Mouse (Mus musculus): Measurements from ENCODE around the gene AK157302. TPM values are rescaled to one million over a fixed set of nuclear protein-coding genes. Genes with fewer than 3 reads are reported as not detected.

AK157302 gene
- polyA plus RNA-seq, 1 experiment: 0.07 TPM

DNA sequence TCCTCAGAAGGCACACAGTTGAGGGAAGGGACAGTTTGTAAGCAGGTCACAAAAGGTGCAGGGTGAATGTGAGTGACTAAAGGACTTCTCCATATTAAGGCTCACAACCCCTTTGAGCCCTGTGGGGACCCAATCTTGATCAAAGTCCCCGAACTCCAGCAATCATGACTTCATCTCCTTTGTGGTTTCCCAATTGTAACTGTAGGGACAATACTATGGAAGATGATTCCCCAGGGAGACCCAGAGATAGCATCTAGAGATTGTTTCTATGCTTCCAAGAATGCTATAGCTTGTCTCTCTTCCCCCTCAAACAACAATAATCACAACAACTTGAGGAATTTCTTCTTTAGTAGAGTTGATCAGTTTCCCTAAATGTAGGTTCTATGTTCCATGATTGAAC lies 47.7 kb downstream of the AK157302 start, which contains the start of gene Olfr1366:
Gene Olfr1366, minus strand, starts transcription at position 101 of the 400 bp plus-strand sequence.
- WGBS: 67% methylated on average over 1 of the region's 1 CpGs
- Histone ChIP-seq H3K27ac (ENCODE audit: control insufficient read depth, insufficient read depth, low read length) (no peak within 1 kb of the TSS), H3K4me3 (ENCODE audit: control insufficient read depth, insufficient read depth, low read length) (no peak within 1 kb of the TSS), H3K36me3 (ENCODE audit: control insufficient read depth, insufficient read depth, low read length) (no peaks in the 10 kb centered on the region), H3K4me1 (replicated peaks; ENCODE audit: control insufficient read depth, insufficient read depth, low read length) (no peaks in the 10 kb centered on the region), H3K27me3 (ENCODE audit: control insufficient read depth, insufficient read depth, low read length) (no peaks in the 10 kb centered on the region)
- no peak for DNase-seq
- TF ChIP-seq POLR2A (IDR thresholded peaks at IDR 0.05; ENCODE audit: control insufficient read depth, extremely low read depth, insufficient read depth, low read length, poor library complexity) (no peak), CTCF (IDR thresholded peaks at IDR 0.05; ENCODE audit: borderline replicate concordance, control insufficient read depth, extremely low read depth, insufficient read depth, low read length, poor library complexity) (no peak)

Other genes with a start within 250 kb of the AK157302 start
- not detected in 2 replicates for gene Gpx5, start 202.5 kb upstream of the AK157302 start, polyA plus RNA-seq (2012; rRNA removed)
- 0.36 and 0.38 TPM in 2 replicates for gene Gpx6, start 183.1 kb upstream of the AK157302 start, polyA plus RNA-seq (2012; rRNA removed)
- gene Olfr1367, start 148.3 kb upstream of the AK157302 start, polyA plus RNA-seq (2012; rRNA removed): not detected in 2 replicates
- gene Zscan12, start 132.4 kb upstream of the AK157302 start, polyA plus RNA-seq (2012; rRNA removed): 1.5 and 1.6 TPM in 2 replicates
- 24.8 and 30.4 TPM in 2 replicates for gene Zkscan3, start 92.5 kb upstream of the AK157302 start, polyA plus RNA-seq (2012; rRNA removed)
- 0.36 and 0.55 TPM in 2 replicates for gene Pgbd1, start 54.2 kb upstream of the AK157302 start, polyA plus RNA-seq (2012; rRNA removed)
- gene Zscan26, start 41.5 kb upstream of the AK157302 start, polyA plus RNA-seq (2012; rRNA removed): 8.2 and 11.3 TPM in 2 replicates
- 0.11 and 0.12 TPM in 2 replicates for gene Nkapl, start 26.7 kb upstream of the AK157302 start, polyA plus RNA-seq (2012; rRNA removed)
- gene Zkscan4, start 16.3 kb upstream of the AK157302 start, polyA plus RNA-seq (2012; rRNA removed): 0.18 and 0.26 TPM in 2 replicates
- not detected in 2 replicates for gene Gm10065, start 15.8 kb upstream of the AK157302 start, polyA plus RNA-seq (2012; rRNA removed)
- 5.6 and 9.5 TPM in 2 replicates for gene Gm11273, start 6.2 kb downstream of the AK157302 start, polyA plus RNA-seq (2012; rRNA removed)
- 4.9 and 5.3 TPM in 2 replicates for gene Zkscan8, start 35.9 kb downstream of the AK157302 start, polyA plus RNA-seq (2012; rRNA removed)
- gene Olfr1366, start 47.6 kb downstream of the AK157302 start, polyA plus RNA-seq (2012; rRNA removed): not detected in 2 replicates
- not detected in 2 replicates for gene Olfr1535, start 64.7 kb downstream of the AK157302 start, polyA plus RNA-seq (2012; rRNA removed)
- gene Olfr1364, start 86.5 kb downstream of the AK157302 start, polyA plus RNA-seq (2012; rRNA removed): not detected in 2 replicates
- gene Olfr1362, start 118.8 kb downstream of the AK157302 start, polyA plus RNA-seq (2012; rRNA removed): not detected in 2 replicates
- gene Olfr11, start 147.3 kb downstream of the AK157302 start, polyA plus RNA-seq (2012; rRNA removed): not detected in 2 replicates
- gene Olfr1361, start 168.2 kb downstream of the AK157302 start, polyA plus RNA-seq (2012; rRNA removed): not detected in 2 replicates
- not detected in 2 replicates for gene Olfr1360, start 182.2 kb downstream of the AK157302 start, polyA plus RNA-seq (2012; rRNA removed)
- not detected in 2 replicates for gene Olfr1359, start 202.9 kb downstream of the AK157302 start, polyA plus RNA-seq (2012; rRNA removed)
- gene Hist1h2bl, start 220.9 kb downstream of the AK157302 start, polyA plus RNA-seq (2012; rRNA removed): 118 and 183 TPM in 2 replicates
- 227 and 343 TPM in 2 replicates for gene Hist1h2ai, start 221.2 kb downstream of the AK157302 start, polyA plus RNA-seq (2012; rRNA removed)
- 670 and 733 TPM in 2 replicates for gene Hist1h3h, start 222.4 kb downstream of the AK157302 start, polyA plus RNA-seq (2012; rRNA removed)
- gene Hist1h2bm, start 226.8 kb downstream of the AK157302 start, polyA plus RNA-seq (2012; rRNA removed): 76.1 and 110 TPM in 2 replicates
- gene Hist1h4j, start 239.8 kb downstream of the AK157302 start, polyA plus RNA-seq (2012; rRNA removed): 60.3 and 64.6 TPM in 2 replicates

All from thymus, adult 2 months (tissue).